Mouse (Mus musculus) splenic B cell, adult 2 months (primary cell): ENCODE measurements at regions not wholly inside any gene's neighbourhood (a gene's known extent, or its start where the extent isn't known, plus 50 kb on each side); places are given as distances from the start of the nearest gene placed in this dataset.

ENCODE experiments used
- DNase-seq: peaks from one replicate; pipeline ENCODE4 v3.0.0-alpha.2; 2011; ENCODE audit warnings: low read depth, low spot score
- H3K27me3 ChIP-seq: 2 replicates; pipeline ENCODE4 v1.6.1; 2012; ENCODE audit warnings: mild to moderate bottlenecking, low read length, moderate library complexity, mixed read lengths; ENCODE audit not compliant: control insufficient read depth, poor library complexity, insufficient read depth, severe bottlenecking
- H3K36me3 ChIP-seq: 2 replicates; pipeline ENCODE4 v1.6.1; 2012; ENCODE audit warnings: mild to moderate bottlenecking, low read length, moderate library complexity, mixed read lengths; ENCODE audit not compliant: control insufficient read depth, poor library complexity, insufficient read depth, severe bottlenecking

- no peak for DNase-seq
- no peaks in the 10 kb centered on the region for H3K36me3 ChIP-seq
- H3K27me3 ChIP-seq: no peaks in the 10 kb centered on the region
These were observed 587.3 kb upstream of the Plxna2 start for GRCm38 (mm10) chr1:194030651-194031228.

GRCm38 (mm10) chr1:194026958-194027692, 590.9 kb upstream of the Plxna2 start:
- Histone ChIP-seq H3K27me3 (no peaks in the 10 kb centered on the region), H3K36me3 (no peaks in the 10 kb centered on the region)
- DNase-seq: no peak

DNA sequence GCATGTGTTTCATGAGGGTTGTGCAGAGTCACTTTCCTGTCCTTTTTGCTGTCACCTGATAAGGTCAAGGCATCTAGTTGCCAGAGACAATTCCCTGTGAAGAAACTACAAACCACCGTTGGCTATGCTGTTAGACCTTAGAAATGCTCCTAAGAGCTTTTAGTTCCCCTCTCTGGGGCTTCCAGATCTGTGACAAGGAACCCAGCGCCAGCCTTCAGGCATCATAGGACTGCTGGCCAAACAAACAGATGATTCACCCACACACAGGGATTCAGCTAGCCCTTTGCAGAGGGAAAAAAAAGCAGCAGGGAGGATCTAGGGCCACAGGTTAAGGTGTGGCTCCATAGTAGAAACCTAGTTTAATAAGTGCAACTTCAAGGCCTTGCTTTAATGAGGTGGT, 591.8 kb upstream of the Plxna2 start:
- H3K36me3 ChIP-seq: no peaks in the 10 kb centered on the region
- H3K27me3 ChIP-seq: no peaks in the 10 kb centered on the region
- DNase-seq: no peak

- DNase-seq: no peak
- no peaks in the 10 kb centered on the region for H3K36me3 ChIP-seq
- no peaks in the 10 kb centered on the region for H3K27me3 ChIP-seq
These were observed 598.7 kb upstream of the Plxna2 start for GRCm38 (mm10) chr1:194019282-194019681.

- no peak for DNase-seq
- Histone ChIP-seq H3K36me3 (no peaks in the 10 kb centered on the region), H3K27me3 (no peaks in the 10 kb centered on the region)
These were observed 622.1 kb upstream of the Camk1g start for GRCm38 (mm10) chr1:193992226-193992625.

DNA sequence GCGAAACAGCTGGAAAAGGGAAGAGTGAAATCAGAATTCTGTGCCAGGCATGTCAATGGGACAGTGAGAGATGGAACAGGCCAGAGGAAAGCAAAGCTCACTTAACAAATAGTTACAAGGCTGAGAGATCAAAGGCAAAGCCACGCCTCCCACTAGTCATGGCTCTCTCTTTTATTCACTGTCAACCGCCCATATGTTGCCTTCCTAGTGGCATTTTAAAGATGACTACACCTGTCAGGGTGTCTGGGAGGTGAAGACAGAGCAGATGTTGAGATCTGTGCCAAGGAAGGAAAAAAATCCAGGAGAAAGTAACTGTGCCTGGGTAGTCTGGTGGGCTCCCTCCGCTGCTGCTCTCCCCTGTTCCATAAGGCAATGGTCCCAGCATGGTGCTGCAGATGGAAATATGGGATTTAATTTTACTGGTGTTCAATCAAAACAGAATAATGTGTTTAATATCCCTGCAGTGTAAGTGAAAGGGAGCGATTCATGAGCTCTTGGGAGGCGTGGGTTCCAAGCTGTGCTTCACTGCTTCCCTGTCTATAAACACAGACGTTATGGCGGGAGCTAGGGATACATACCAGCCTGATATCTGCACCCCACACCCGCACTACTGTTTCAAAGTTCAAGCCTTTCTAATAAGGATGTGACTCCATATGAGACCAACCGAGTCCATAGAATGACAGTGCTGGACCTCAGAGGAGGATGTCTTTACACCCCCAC, 620.0 kb upstream of the Camk1g start:
- DNase-seq: no peak
- Histone ChIP-seq H3K36me3 (no peaks in the 10 kb centered on the region), H3K27me3 (no peaks in the 10 kb centered on the region)

GRCm38 (mm10) chr1:193988970-193989904, 619.1 kb upstream of the Camk1g start:
- H3K27me3 ChIP-seq: no peaks in the 10 kb centered on the region
- H3K36me3 ChIP-seq: no peaks in the 10 kb centered on the region
- DNase-seq: no peak

GRCm38 (mm10) chr1:193980571-193980970, 610.5 kb upstream of the Camk1g start:
- no peak for DNase-seq
- H3K36me3 ChIP-seq: no peaks in the 10 kb centered on the region
- H3K27me3 ChIP-seq: no peaks in the 10 kb centered on the region

DNA sequence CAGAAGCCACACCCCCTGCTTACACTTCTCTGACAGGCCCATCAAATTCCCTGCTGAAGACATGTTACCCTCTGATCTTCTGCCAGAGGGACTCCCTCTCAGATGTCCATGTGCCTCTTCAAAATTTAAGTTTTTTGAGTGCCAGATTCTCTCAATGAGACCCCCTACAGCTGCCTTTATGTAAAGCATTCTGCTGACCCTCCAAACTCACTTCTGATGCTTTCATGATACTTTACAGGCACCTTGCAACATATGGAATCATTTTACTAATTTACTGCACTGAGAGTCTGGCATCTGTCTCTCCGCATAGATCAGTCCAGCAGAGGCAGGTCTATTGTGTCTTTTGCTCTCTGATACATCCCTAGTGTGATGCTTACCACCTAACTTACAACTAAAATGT, 601.4 kb upstream of the Camk1g start:
- DNase-seq: no peak
- no peaks in the 10 kb centered on the region for H3K27me3 ChIP-seq
- no peaks in the 10 kb centered on the region for H3K36me3 ChIP-seq

GRCm38 (mm10) chr1:193969264-193969908, 599.3 kb upstream of the Camk1g start:
- DNase-seq: no peak

DNA sequence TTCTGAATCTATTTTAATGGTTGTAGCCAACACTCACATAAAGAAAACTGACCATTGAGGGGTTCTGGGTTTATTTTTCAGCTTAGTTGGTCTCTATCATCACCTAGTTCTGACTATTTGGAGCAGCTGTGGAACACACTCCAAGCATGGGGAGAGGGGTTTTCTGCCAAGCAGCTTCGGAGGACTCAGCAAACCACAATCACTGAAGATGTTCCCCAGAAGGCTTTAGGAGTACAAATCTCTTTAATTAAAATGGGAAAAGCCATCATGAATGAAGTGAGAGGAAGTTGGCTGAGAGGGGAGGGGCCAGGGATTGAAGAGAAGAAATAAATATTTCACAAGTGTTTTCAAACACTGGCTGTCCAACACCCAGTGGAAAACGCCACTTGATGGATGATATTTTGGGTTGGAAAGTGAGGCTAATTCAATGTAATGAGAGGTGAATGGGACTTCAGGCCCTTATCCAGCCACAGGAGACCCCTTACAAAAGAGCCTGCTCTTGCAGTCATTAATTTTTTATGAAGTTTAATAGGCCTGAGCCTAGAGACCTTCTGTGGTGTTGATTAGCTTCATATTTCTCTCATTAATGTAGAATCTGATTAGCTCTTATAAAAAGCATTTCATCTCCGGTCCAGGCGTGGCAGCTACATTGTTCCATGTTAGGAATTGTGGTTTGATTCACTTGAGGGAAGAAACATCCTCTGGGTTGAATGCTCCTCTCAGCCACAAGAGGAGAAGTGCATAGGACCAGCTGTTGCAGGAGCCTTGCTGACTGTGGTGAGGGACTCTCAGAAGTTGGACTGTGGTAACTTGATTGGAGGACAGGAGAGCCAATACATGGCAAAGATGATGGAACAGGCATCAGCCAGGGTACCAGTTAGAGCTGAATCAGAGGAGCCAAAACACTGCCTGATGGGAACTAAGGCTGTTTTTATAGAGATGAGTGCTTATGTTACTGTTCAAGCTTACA, 598.1 kb upstream of the Camk1g start:
- no peaks in the 10 kb centered on the region for H3K36me3 ChIP-seq
- H3K27me3 ChIP-seq: no peaks in the 10 kb centered on the region
- DNase-seq: no peak

More at GRCm38 (mm10) chr1:193969264-193969908, 599.3 kb upstream of the Camk1g start:
- Histone ChIP-seq H3K27me3 (no peaks in the 10 kb centered on the region), H3K36me3 (no peaks in the 10 kb centered on the region)

DNA sequence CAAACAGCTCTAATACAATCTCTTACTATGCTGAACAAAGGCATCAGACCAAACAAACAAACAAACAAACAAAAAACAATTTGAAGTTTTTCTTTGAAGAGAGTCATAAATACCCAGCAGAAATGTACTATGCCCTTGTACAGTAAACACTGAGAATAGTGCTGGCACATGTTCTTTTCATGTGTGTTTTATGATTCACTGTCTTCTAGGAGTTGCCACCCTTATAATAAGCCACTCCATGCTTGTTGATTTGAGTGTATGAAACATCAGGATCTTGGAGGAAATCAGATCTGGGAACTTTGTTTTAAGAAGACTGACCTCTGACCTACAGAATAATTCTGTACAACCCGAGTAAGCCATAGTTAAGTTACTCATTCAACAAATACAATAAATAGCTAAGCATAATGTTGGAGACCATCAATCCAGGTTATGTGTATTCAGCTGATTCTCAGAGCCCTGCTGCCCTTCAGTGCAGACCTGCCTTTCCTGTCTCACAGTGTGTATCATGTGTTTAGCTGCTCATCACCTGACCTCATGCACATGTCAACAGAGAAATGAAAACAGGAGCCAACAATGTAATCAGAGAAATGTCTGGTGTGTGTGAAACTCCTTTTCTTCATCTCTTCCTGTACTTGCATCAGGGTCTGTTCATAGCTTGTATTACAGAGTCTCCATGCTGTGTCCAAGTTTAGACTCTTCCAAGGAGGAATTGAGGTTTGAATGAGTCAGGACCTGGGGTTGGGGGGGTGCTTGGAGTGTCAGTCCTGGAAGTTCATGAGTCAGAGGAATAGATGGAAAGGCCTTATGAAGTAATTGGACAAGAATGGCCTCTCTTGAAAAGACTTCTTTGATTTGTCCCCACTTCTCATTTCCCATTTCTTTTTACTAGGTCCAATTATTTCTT, 596.8 kb upstream of the Camk1g start:
- no peak for DNase-seq

More for the DNA sequence above, 596.8 kb upstream of the Camk1g start:
- Histone ChIP-seq H3K27me3 (no peaks in the 10 kb centered on the region), H3K36me3 (no peaks in the 10 kb centered on the region)
